ENCODE assay signal across 13 mouse cellular contexts in the genomic region with DNA sequence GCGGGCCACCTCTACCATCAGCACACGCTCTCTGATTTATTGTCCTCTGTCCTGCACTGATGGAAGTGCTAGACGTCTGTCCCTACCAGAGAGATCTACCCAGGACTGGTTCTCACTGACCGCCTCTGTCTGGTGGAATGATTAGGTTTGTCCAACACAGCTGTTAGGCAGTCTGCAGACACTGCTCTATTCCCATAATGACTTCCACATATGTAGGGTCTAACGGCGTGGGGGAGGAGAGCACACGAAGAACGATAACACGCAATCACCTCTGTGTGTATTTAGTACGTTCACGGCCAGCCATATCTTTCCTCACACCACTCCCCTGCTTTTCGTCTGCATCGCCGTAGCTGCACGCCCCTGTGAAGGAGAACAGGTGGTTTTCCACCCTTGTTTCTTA.
DNase-seq lines count a peak whose midpoint lies in the region; ATAC-seq and TF ChIP-seq lines count a peak whose summit lies in the region.
"Had no signal": no experiment of that assay in that cellular context is flagged by ENCODE, and none has a peak within 500 bp of the region (broad histone marks: within the 10 kb centered on the region; RNA-seq: fewer than 3 reads in every experiment).

No protein-coding gene starts in this region.

- H3K27ac ChIP-seq in limb, embryonic 11.5 days (replicated peaks; ENCODE audit: low read depth, low read length) = no peak overlapping the region
- H3K27ac ChIP-seq in limb, embryonic 10.5 days = no peak overlapping the region
- H3K27ac ChIP-seq in intestine, embryonic 15.5 days = no peak overlapping the region
- no peak overlapping the region for H3K27ac ChIP-seq in small intestine, adult 2 months (ENCODE audit: insufficient read depth, low read depth, low read length)
- H3K27ac ChIP-seq: embryonic facial prominence, embryonic 10.5 days had no signal

- H3K9ac ChIP-seq in limb, embryonic 11.5 days (ENCODE audit: low read length) = no peak overlapping the region
- no peak overlapping the region for H3K9ac ChIP-seq in intestine, embryonic 15.5 days

- DNase-seq in embryo, embryonic 10.5 days (ENCODE audit: low spot score) = peak; percentile 43
- no peak for DNase-seq in embryo, embryonic 9.5 days (ENCODE audit: extremely low spot score)
- DNase-seq in limb, embryonic 11.5 days (ENCODE audit: low spot score) = no peak
- no peak for DNase-seq in limb, embryonic 10.5 days (ENCODE audit: low spot score)
- DNase-seq in right cerebral cortex, postnatal 36 days (ENCODE audit: low spot score in 2 of 2) = no peak
- no peak for DNase-seq in layer of hippocampus, adult 9-11 months
- DNase-seq: cerebellum, adult 9-10 months; heart, postnatal 36 days; kidney, postnatal 36 days; right cerebral cortex, adult 18-20 months had no signal

- no peaks in the 10 kb centered on the region for H3K27me3 ChIP-seq in limb, embryonic 11.5 days (ENCODE audit: control insufficient read depth, insufficient read depth, low read length)
- H3K27me3 ChIP-seq in limb, embryonic 10.5 days (ENCODE audit: low read depth, poor library complexity, severe bottlenecking) = no peaks in the 10 kb centered on the region
- no peaks in the 10 kb centered on the region for H3K27me3 ChIP-seq in intestine, embryonic 15.5 days (replicated peaks)
- H3K27me3 ChIP-seq in small intestine, adult 2 months (ENCODE audit: control insufficient read depth, insufficient read depth, low read length) = no peaks in the 10 kb centered on the region

- no peaks in the 10 kb centered on the region for H3K9me3 ChIP-seq in limb, embryonic 11.5 days (ENCODE audit: control insufficient read depth, low read length)
- H3K9me3 ChIP-seq in limb, embryonic 10.5 days (replicated peaks) = no peaks in the 10 kb centered on the region
- no peaks in the 10 kb centered on the region for H3K9me3 ChIP-seq in intestine, embryonic 15.5 days
- H3K9me3 ChIP-seq: embryonic facial prominence, embryonic 10.5 days had no signal

- no peaks in the 10 kb centered on the region for H3K36me3 ChIP-seq in limb, embryonic 11.5 days (ENCODE audit: control insufficient read depth, insufficient read depth, low read length)
- no peaks in the 10 kb centered on the region for H3K36me3 ChIP-seq in limb, embryonic 10.5 days
- H3K36me3 ChIP-seq in intestine, embryonic 15.5 days = no peaks in the 10 kb centered on the region
- no peaks in the 10 kb centered on the region for H3K36me3 ChIP-seq in small intestine, adult 2 months (ENCODE audit: control insufficient read depth, insufficient read depth, low read length)
- H3K36me3 ChIP-seq: embryonic facial prominence, embryonic 10.5 days had no signal

- no peak for TF ChIP-seq POLR2A in small intestine, adult 2 months (IDR thresholded peaks at IDR 0.05; ENCODE audit: low read depth, low read length)

- H3K4me3 ChIP-seq in limb, embryonic 11.5 days (ENCODE audit: low read depth, low read length) = no peak overlapping the region
- H3K4me3 ChIP-seq in limb, embryonic 10.5 days = no peak overlapping the region
- no peak overlapping the region for H3K4me3 ChIP-seq in intestine, embryonic 15.5 days (replicated peaks)
- peak overlapping the region; percentile 37 for H3K4me3 ChIP-seq in small intestine, adult 2 months (ENCODE audit: low read depth, low read length)
- H3K4me3 ChIP-seq: embryonic facial prominence, embryonic 10.5 days had no signal

- 79% methylated on average over 15 of the region's 15 CpGs for WGBS in limb, embryonic 11.5 days
- 91% methylated on average over 15 of the region's 15 CpGs for WGBS in limb, embryonic 10.5 days
- 38% methylated on average over 15 of the region's 15 CpGs for WGBS in intestine, embryonic 15.5 days
- 32% methylated on average over 15 of the region's 15 CpGs for WGBS in small intestine, adult 2 months

- TF ChIP-seq CTCF in small intestine, adult 2 months (IDR thresholded peaks at IDR 0.05; ENCODE audit: extremely low read depth, insufficient read length, insufficient replicate concordance, low read depth, low read length) = no peak

- H3K4me2 ChIP-seq in limb, embryonic 11.5 days (ENCODE audit: low read depth, severe bottlenecking) = no peak overlapping the region
- H3K4me2 ChIP-seq in intestine, embryonic 15.5 days (replicated peaks) = peak overlapping the region; percentile 39

- no peaks in the 10 kb centered on the region for H3K4me1 ChIP-seq in limb, embryonic 11.5 days (ENCODE audit: control insufficient read depth, insufficient read depth, low read length)
- peaks cover 13% of the 10 kb centered on the region for H3K4me1 ChIP-seq in limb, embryonic 10.5 days
- H3K4me1 ChIP-seq in intestine, embryonic 15.5 days (replicated peaks) = peaks cover 18% of the 10 kb centered on the region
- peaks cover 16% of the 10 kb centered on the region; the same call in 1 of the 2 replicates for H3K4me1 ChIP-seq in small intestine, adult 2 months (ENCODE audit: control insufficient read depth, insufficient read depth, insufficient read length, low read length)

- ATAC-seq in limb, embryonic 11.5 days (ENCODE audit: insufficient number of reproducible peaks, low FRiP score, low TSS enrichment, low read depth) = peak; percentile 42; the same call in 1 of the 2 replicates
- ATAC-seq in intestine, embryonic 15.5 days = peak; percentile 64
